Mouse (Mus musculus): ENCODE measurements at regions not wholly inside any gene's neighbourhood (a gene's known extent, or its start where the extent isn't known, plus 50 kb on each side); places are given as distances from the start of the nearest gene placed in this dataset.

- no peak for ATAC-seq (ENCODE audit: insufficient read depth, low FRiP score, low read depth)
- no peak overlapping the region for H3K4me3 ChIP-seq (replicated peaks)
- no peak overlapping the region for H3K9ac ChIP-seq
- no peaks in the 10 kb centered on the region for H3K27me3 ChIP-seq (replicated peaks)
- H3K36me3 ChIP-seq = no peaks in the 10 kb centered on the region
- WGBS = 82% methylated on average over 7 of the region's 7 CpGs
- no peak overlapping the region for H3K27ac ChIP-seq
- H3K4me1 ChIP-seq = no peaks in the 10 kb centered on the region
- no peaks in the 10 kb centered on the region for H3K9me3 ChIP-seq
- no peak overlapping the region for H3K4me2 ChIP-seq
Observed at GRCm38 (mm10) chrX:10984894-10985293, 270.1 kb downstream of the Mid1ip1 start.

GRCm38 (mm10) chrX:10991871-10992210 lies 277.0 kb downstream of the Mid1ip1 start:
- 43% methylated on average over 6 of the region's 6 CpGs for whole genome bisulfite sequencing
- H3K9me3 ChIP-seq = no peaks in the 10 kb centered on the region
- H3K36me3 ChIP-seq = no peaks in the 10 kb centered on the region
- no peak overlapping the region for H3K4me3 ChIP-seq (replicated peaks)
- no peak for ATAC-seq (ENCODE audit: insufficient read depth, low FRiP score, low read depth)
- 0 out of 2 replicates have a peak, but pooled peaks cover 3% of the 10 kb centered on the region for H3K4me1 ChIP-seq
- H3K27me3 ChIP-seq (replicated peaks) = no peaks in the 10 kb centered on the region
- H3K9ac ChIP-seq = no peak overlapping the region
- H3K4me2 ChIP-seq = peak overlapping the region; percentile 43; the same call in 1 of the 2 replicates
- no peak overlapping the region for H3K27ac ChIP-seq

GRCm38 (mm10) chrX:10992211-10993004 lies 277.6 kb downstream of the Mid1ip1 start:
- 0 out of 2 replicates have a peak, but pooled peaks cover 3% of the 10 kb centered on the region for H3K4me1 ChIP-seq
- no peak overlapping the region; the same call in 1 of the 2 replicates for H3K27ac ChIP-seq
- no peak overlapping the region for H3K4me3 ChIP-seq (replicated peaks)
- H3K27me3 ChIP-seq (replicated peaks) = no peaks in the 10 kb centered on the region
- no peak overlapping the region for H3K9ac ChIP-seq
- no peak for ATAC-seq (ENCODE audit: insufficient read depth, low FRiP score, low read depth)
- no peaks in the 10 kb centered on the region for H3K9me3 ChIP-seq
- WGBS = 28% methylated on average over 19 of the region's 19 CpGs
- H3K4me2 ChIP-seq = peak overlapping the region; percentile 43
- H3K36me3 ChIP-seq = no peaks in the 10 kb centered on the region

GRCm38 (mm10) chrX:10993005-10993377 lies 278.2 kb downstream of the Mid1ip1 start:
- WGBS = 32% methylated on average over 6 of the region's 6 CpGs
- Histone ChIP-seq H3K9me3 (no peaks in the 10 kb centered on the region), H3K27ac (no peak overlapping the region), H3K4me3 (replicated peaks) (no peak overlapping the region), H3K9ac (no peak overlapping the region), H3K4me1 (0 out of 2 replicates have a peak, but pooled peaks cover 3% of the 10 kb centered on the region), H3K4me2 (peak overlapping the region; percentile 43), H3K36me3 (no peaks in the 10 kb centered on the region), H3K27me3 (replicated peaks) (no peaks in the 10 kb centered on the region)
- ATAC-seq (ENCODE audit: insufficient read depth, low FRiP score, low read depth) = 0 out of 2 replicates have a peak, but pooled peaks have one; percentile 14

- no peak overlapping the region for H3K9ac ChIP-seq
- H3K36me3 ChIP-seq = no peaks in the 10 kb centered on the region
- no peak overlapping the region for H3K27ac ChIP-seq
- no peaks in the 10 kb centered on the region for H3K27me3 ChIP-seq (replicated peaks)
- H3K4me2 ChIP-seq = no peak overlapping the region
- no peak for ATAC-seq (ENCODE audit: insufficient read depth, low FRiP score, low read depth)
- H3K4me3 ChIP-seq (replicated peaks) = no peak overlapping the region
- H3K4me1 ChIP-seq = 0 out of 2 replicates have a peak, but pooled peaks cover 3% of the 10 kb centered on the region
- no peaks in the 10 kb centered on the region for H3K9me3 ChIP-seq
Observed at GRCm38 (mm10) chrX:10994910-10995309, 280.1 kb downstream of the Mid1ip1 start.

- WGBS = 77% methylated on average over 3 of the region's 3 CpGs
- H3K27me3 ChIP-seq (replicated peaks) = no peaks in the 10 kb centered on the region
- no peak overlapping the region for H3K27ac ChIP-seq
- no peak overlapping the region for H3K4me3 ChIP-seq (replicated peaks)
- no peaks in the 10 kb centered on the region for H3K4me1 ChIP-seq
- H3K9me3 ChIP-seq = no peaks in the 10 kb centered on the region
- H3K4me2 ChIP-seq = no peak overlapping the region
- no peaks in the 10 kb centered on the region for H3K36me3 ChIP-seq
- ATAC-seq (ENCODE audit: insufficient read depth, low FRiP score, low read depth) = no peak
- H3K9ac ChIP-seq = no peak overlapping the region
Observed at GRCm38 (mm10) chrX:11001180-11001579, 286.4 kb downstream of the Mid1ip1 start.

- H3K27ac ChIP-seq = no peak overlapping the region
Observed at GRCm38 (mm10) chrX:11039278-11039677, 259.8 kb upstream of the H2al1a start.

GRCm38 (mm10) chrX:11046769-11047168 lies 252.3 kb upstream of the H2al1a start:
- Histone ChIP-seq H3K36me3 (no peaks in the 10 kb centered on the region), H3K27ac (no peak overlapping the region), H3K4me1 (no peaks in the 10 kb centered on the region), H3K4me3 (replicated peaks) (no peak overlapping the region), H3K9me3 (no peaks in the 10 kb centered on the region), H3K4me2 (no peak overlapping the region), H3K27me3 (replicated peaks) (no peaks in the 10 kb centered on the region), H3K9ac (no peak overlapping the region)
- no peak for ATAC-seq (ENCODE audit: insufficient read depth, low FRiP score, low read depth)
- 93% methylated on average over 3 of the region's 3 CpGs for WGBS

More at GRCm38 (mm10) chrX:11039278-11039677, 259.8 kb upstream of the H2al1a start:
- no peak for ATAC-seq (ENCODE audit: insufficient read depth, low FRiP score, low read depth)
- H3K36me3 ChIP-seq = no peaks in the 10 kb centered on the region
- no peaks in the 10 kb centered on the region for H3K27me3 ChIP-seq (replicated peaks)
- H3K4me1 ChIP-seq = no peaks in the 10 kb centered on the region
- H3K4me2 ChIP-seq = no peak overlapping the region
- H3K9me3 ChIP-seq = no peaks in the 10 kb centered on the region
- H3K9ac ChIP-seq = no peak overlapping the region
- H3K4me3 ChIP-seq (replicated peaks) = no peak overlapping the region

- Histone ChIP-seq H3K27ac (no peak overlapping the region), H3K4me2 (no peak overlapping the region), H3K4me1 (no peaks in the 10 kb centered on the region), H3K9ac (no peak overlapping the region), H3K4me3 (replicated peaks) (no peak overlapping the region), H3K9me3 (no peaks in the 10 kb centered on the region), H3K27me3 (replicated peaks) (no peaks in the 10 kb centered on the region; the same call in 1 of the 2 replicates), H3K36me3 (no peaks in the 10 kb centered on the region)
- WGBS = 73% methylated on average over 3 of the region's 3 CpGs
- no peak for ATAC-seq (ENCODE audit: insufficient read depth, low FRiP score, low read depth)
Observed at GRCm38 (mm10) chrX:11082171-11082570, 216.9 kb upstream of the H2al1a start.

GRCm38 (mm10) chrX:11082845-11083244 lies 216.2 kb upstream of the H2al1a start:
- Histone ChIP-seq H3K9me3 (no peaks in the 10 kb centered on the region), H3K9ac (no peak overlapping the region), H3K27ac (no peak overlapping the region), H3K4me3 (replicated peaks) (no peak overlapping the region), H3K27me3 (replicated peaks) (no peaks in the 10 kb centered on the region; the same call in 1 of the 2 replicates), H3K36me3 (no peaks in the 10 kb centered on the region), H3K4me2 (no peak overlapping the region), H3K4me1 (no peaks in the 10 kb centered on the region)
- ATAC-seq (ENCODE audit: insufficient read depth, low FRiP score, low read depth) = no peak
- WGBS = 55% methylated on average over 3 of the region's 3 CpGs

- WGBS = 38% methylated on average over 7 of the region's 7 CpGs
- H3K27ac ChIP-seq = peak overlapping the region; percentile 48; the same call in 1 of the 2 replicates
- peak; percentile 78 for ATAC-seq (ENCODE audit: insufficient read depth, low FRiP score, low read depth)
Observed at GRCm38 (mm10) chrX:11086257-11087072, 212.6 kb upstream of the H2al1a start.

GRCm38 (mm10) chrX:11087913-11088312 lies 211.1 kb upstream of the H2al1a start:
- 22% methylated on average over 14 of the region's 14 CpGs for WGBS
- Histone ChIP-seq H3K36me3 (no peaks in the 10 kb centered on the region), H3K4me2 (peak overlapping the region; percentile 29; the same call in 1 of the 2 replicates), H3K4me3 (replicated peaks) (no peak overlapping the region), H3K27me3 (replicated peaks) (no peaks in the 10 kb centered on the region), H3K4me1 (no peaks in the 10 kb centered on the region), H3K9ac (no peak overlapping the region), H3K9me3 (no peaks in the 10 kb centered on the region), H3K27ac (no peak overlapping the region)
- no peak for ATAC-seq (ENCODE audit: insufficient read depth, low FRiP score, low read depth)

More at GRCm38 (mm10) chrX:11086257-11087072, 212.6 kb upstream of the H2al1a start:
- Histone ChIP-seq H3K36me3 (no peaks in the 10 kb centered on the region), H3K4me3 (replicated peaks) (no peak overlapping the region), H3K4me2 (no peak overlapping the region), H3K9ac (no peak overlapping the region), H3K9me3 (no peaks in the 10 kb centered on the region), H3K4me1 (no peaks in the 10 kb centered on the region), H3K27me3 (replicated peaks) (no peaks in the 10 kb centered on the region; the same call in 1 of the 2 replicates)
